ENCODE assay signal across 15 mouse cellular contexts in genomic region chr4:131488246-131488645, GRCm38 (mm10).
DNase-seq lines count a peak whose midpoint lies in the region; ATAC-seq lines count a peak whose summit lies in the region.
"Had no signal": no experiment of that assay in that cellular context is flagged by ENCODE, and none has a peak within 500 bp of the region (broad histone marks: within the 10 kb centered on the region; RNA-seq: fewer than 3 reads in every experiment).

No protein-coding gene starts in this region.

- H3K4me2 ChIP-seq in forebrain, embryonic 12.5 days: no peak overlapping the region
- no peak overlapping the region for H3K4me2 ChIP-seq in forebrain, embryonic 16.5 days (ENCODE audit: low read length)
- H3K4me2 ChIP-seq in limb, embryonic 11.5 days (ENCODE audit: low read depth, severe bottlenecking): peak overlapping the region; percentile 0; the same call in 1 of the 2 replicates
- H3K4me2 ChIP-seq: heart, embryonic 12.5 days; lung, embryonic 14.5 days had no signal

- DNase-seq in cerebellum, adult 11 months: peak; percentile 39
- DNase-seq in kidney, adult 18-20 months: peak; percentile 38
- peak; percentile 43 for DNase-seq in limb, embryonic 11.5 days (ENCODE audit: low spot score)
- no peak for DNase-seq in left cerebral cortex, postnatal 14 days (ENCODE audit: low spot score in 2 of 2)
- DNase-seq in c-Kit-positive CD71-positive TER-119-positive erythroid progenitor cells, embryonic 14.5 days (ENCODE audit: low spot score): no peak
- DNase-seq: embryo, embryonic 11 days; lung, embryonic 14.5 days; thymus, postnatal 4 days had no signal

- 0 out of 2 replicates have a peak, but pooled peaks cover 4% of the 10 kb centered on the region for H3K27me3 ChIP-seq in forebrain, embryonic 12.5 days
- no peaks in the 10 kb centered on the region; the same call in 1 of the 2 replicates for H3K27me3 ChIP-seq in forebrain, embryonic 16.5 days (replicated peaks; ENCODE audit: control insufficient read depth, insufficient read depth, low read length)
- H3K27me3 ChIP-seq in limb, embryonic 11.5 days (ENCODE audit: control insufficient read depth, insufficient read depth, low read length): no peaks in the 10 kb centered on the region

- peaks cover 47% of the 10 kb centered on the region for H3K4me1 ChIP-seq in forebrain, embryonic 12.5 days
- peaks cover 40% of the 10 kb centered on the region for H3K4me1 ChIP-seq in forebrain, embryonic 16.5 days (replicated peaks; ENCODE audit: control insufficient read depth, insufficient read depth, low read length)
- H3K4me1 ChIP-seq in limb, embryonic 11.5 days (ENCODE audit: control insufficient read depth, insufficient read depth, low read length): peaks cover 58% of the 10 kb centered on the region

- no peak for ATAC-seq in forebrain, embryonic 12.5 days (ENCODE audit: low FRiP score)
- no peak for ATAC-seq in forebrain, embryonic 16.5 days
- no peak for ATAC-seq in limb, embryonic 11.5 days (ENCODE audit: insufficient number of reproducible peaks, low FRiP score, low TSS enrichment, low read depth)
- ATAC-seq in megakaryocyte-erythroid progenitor cell, adult 5-6 weeks (replicated peaks; ENCODE audit: low FRiP score, low TSS enrichment, poor library complexity, severe bottlenecking): no peak
- ATAC-seq: hindbrain, embryonic 16.5 days; midbrain, embryonic 16.5 days had no signal

- no peaks in the 10 kb centered on the region for H3K9me3 ChIP-seq in forebrain, embryonic 12.5 days
- H3K9me3 ChIP-seq in forebrain, embryonic 16.5 days (ENCODE audit: control insufficient read depth, low read length): no peaks in the 10 kb centered on the region
- H3K9me3 ChIP-seq in limb, embryonic 11.5 days (ENCODE audit: control insufficient read depth, low read length): no peaks in the 10 kb centered on the region
- H3K9me3 ChIP-seq: heart, embryonic 12.5 days had no signal

- no peaks in the 10 kb centered on the region for H3K36me3 ChIP-seq in forebrain, embryonic 12.5 days (replicated peaks)
- H3K36me3 ChIP-seq in forebrain, embryonic 16.5 days (ENCODE audit: control insufficient read depth, insufficient read depth): no peaks in the 10 kb centered on the region
- no peaks in the 10 kb centered on the region for H3K36me3 ChIP-seq in limb, embryonic 11.5 days (ENCODE audit: control insufficient read depth, insufficient read depth, low read length)
- H3K36me3 ChIP-seq: heart, embryonic 12.5 days had no signal

- no peak overlapping the region for H3K27ac ChIP-seq in forebrain, embryonic 12.5 days
- no peak overlapping the region for H3K27ac ChIP-seq in forebrain, embryonic 16.5 days (ENCODE audit: low read length)
- peak overlapping the region; percentile 57; the same call in 1 of the 2 replicates for H3K27ac ChIP-seq in limb, embryonic 11.5 days (replicated peaks; ENCODE audit: low read depth, low read length)
- H3K27ac ChIP-seq: left cerebral cortex, adult 2 months had no signal

- 63% methylated on average over 6 of the region's 6 CpGs for WGBS in forebrain, embryonic 12.5 days
- 62% methylated on average over 6 of the region's 6 CpGs for WGBS in forebrain, embryonic 16.5 days
- WGBS in limb, embryonic 11.5 days: 5% methylated on average over 6 of the region's 6 CpGs

- 0 out of 2 replicates have a peak overlapping the region, but pooled peaks have one; percentile 29 for H3K9ac ChIP-seq in forebrain, embryonic 12.5 days
- no peak overlapping the region for H3K9ac ChIP-seq in forebrain, embryonic 16.5 days (replicated peaks; ENCODE audit: low read depth, low read length)
- no peak overlapping the region for H3K9ac ChIP-seq in limb, embryonic 11.5 days (ENCODE audit: low read length)
- H3K9ac ChIP-seq: heart, embryonic 12.5 days; lung, embryonic 14.5 days had no signal

- no peak overlapping the region for H3K4me3 ChIP-seq in forebrain, embryonic 12.5 days (replicated peaks)
- no peak overlapping the region for H3K4me3 ChIP-seq in forebrain, embryonic 16.5 days (replicated peaks; ENCODE audit: low read length)
- H3K4me3 ChIP-seq in limb, embryonic 11.5 days (ENCODE audit: low read depth, low read length): no peak overlapping the region
- H3K4me3 ChIP-seq: heart, embryonic 12.5 days; left cerebral cortex, adult 2 months had no signal

- intact Hi-C loops in left cerebral cortex, postnatal 14 days (cut with DNase I): loop anchor here (5.0 kb wide), 4 partner anchors 56 to 526 kb away; partner anchors contain the start of gene Ptpru

Comparison
In these comparisons a context has a peak if more than half of its experiments do, and no peak if none do; other contexts are left out.
1. DNase-seq: peak in cerebellum, adult 11 months (single experiment), kidney, adult 18-20 months (single experiment) and limb, embryonic 11.5 days (single experiment); none in left cerebral cortex, postnatal 14 days (0 of 2) and c-Kit-positive CD71-positive TER-119-positive erythroid progenitor cells, embryonic 14.5 days (single experiment).